In genomic region chr12:57158266-57158665, GRCm38 (mm10) we compare ENCODE assay signal across 21 mouse cellular contexts. TPM values are rescaled to one million over a fixed set of nuclear protein-coding genes. Genes with fewer than 3 reads are reported as not detected.
DNase-seq lines count a peak whose midpoint lies in the region; ATAC-seq and TF ChIP-seq lines count a peak whose summit lies in the region.
"Had no signal": no experiment of that assay in that cellular context is flagged by ENCODE, and none has a peak within 500 bp of the region (broad histone marks: within the 10 kb centered on the region; RNA-seq: fewer than 3 reads in every experiment).

No protein-coding gene starts in this region.

- no peak for ATAC-seq in embryonic facial prominence, embryonic 11.5 days (replicated peaks; ENCODE audit: insufficient number of reproducible peaks, low FRiP score, low TSS enrichment, low read depth)
- ATAC-seq in Patski: no peak
- ATAC-seq: forebrain, embryonic 16.5 days; intestine, embryonic 15.5 days had no signal

- H3K4me2 ChIP-seq in embryonic facial prominence, embryonic 11.5 days (ENCODE audit: low read depth, low read length): no peak overlapping the region
- H3K4me2 ChIP-seq: hindbrain, embryonic 12.5 days; intestine, embryonic 15.5 days; limb, embryonic 15.5 days had no signal

- no peak overlapping the region for H3K27ac ChIP-seq in embryonic facial prominence, embryonic 11.5 days (replicated peaks; ENCODE audit: low read depth, low read length)
- no peak overlapping the region for H3K27ac ChIP-seq in embryonic facial prominence, embryonic 10.5 days (replicated peaks)
- H3K27ac ChIP-seq in layer of hippocampus, adult 2 months: no peak overlapping the region
- H3K27ac ChIP-seq: hindbrain, embryonic 12.5 days; intestine, embryonic 15.5 days; limb, embryonic 15.5 days had no signal

- no peaks in the 10 kb centered on the region for H3K36me3 ChIP-seq in embryonic facial prominence, embryonic 11.5 days (replicated peaks; ENCODE audit: control insufficient read depth, insufficient read depth, low read depth, low read length)
- no peaks in the 10 kb centered on the region for H3K36me3 ChIP-seq in embryonic facial prominence, embryonic 10.5 days (replicated peaks)
- H3K36me3 ChIP-seq: hindbrain, embryonic 12.5 days; intestine, embryonic 15.5 days; limb, embryonic 15.5 days had no signal

- H3K9me3 ChIP-seq in embryonic facial prominence, embryonic 11.5 days (replicated peaks; ENCODE audit: control insufficient read depth, low read length): no peaks in the 10 kb centered on the region
- H3K9me3 ChIP-seq in embryonic facial prominence, embryonic 10.5 days: no peaks in the 10 kb centered on the region; the same call in 1 of the 2 replicates
- H3K9me3 ChIP-seq: hindbrain, embryonic 12.5 days; intestine, embryonic 15.5 days; limb, embryonic 15.5 days had no signal

- WGBS in embryonic facial prominence, embryonic 11.5 days: 42% methylated on average over 3 of the region's 3 CpGs
- WGBS in embryonic facial prominence, embryonic 10.5 days: 60% methylated on average over 3 of the region's 3 CpGs

- in situ Hi-C loops in Patski (cut with MboI; ENCODE audit: low pct_unique_long_range_greater_than_20kb): no loop called here

- H3K9ac ChIP-seq in embryonic facial prominence, embryonic 11.5 days (replicated peaks; ENCODE audit: low read length): no peak overlapping the region
- H3K9ac ChIP-seq: hindbrain, embryonic 12.5 days; intestine, embryonic 15.5 days; limb, embryonic 15.5 days had no signal

- POLR2A ChIA-PET in Patski (lab: Charles Lee): no interaction called here

- DNase-seq in embryonic facial prominence, embryonic 11.5 days (ENCODE audit: low spot score): peak; percentile 56
- DNase-seq in embryonic facial prominence, embryonic 10.5 days (ENCODE audit: low spot score): no peak
- no peak for DNase-seq in layer of hippocampus, adult 2 months (ENCODE audit: low spot score in 2 of 2)
- DNase-seq in layer of hippocampus, postnatal 10 days (ENCODE audit: low spot score in 2 of 2): no peak
- peak; percentile 46 for DNase-seq in 3T3-L1 (ENCODE audit: low read depth, low spot score)
- no peak for DNase-seq in Patski (ENCODE audit: low read depth, low spot score)
- DNase-seq in adrenal gland, postnatal 36 days: no peak
- no peak for DNase-seq in spleen, postnatal 4 days (ENCODE audit: low spot score in 2 of 2)
- DNase-seq: adrenal gland, postnatal 10 days; B cell, adult 2 months; cerebellum, adult 2 months; heart, adult 11 months; kidney, postnatal 14 days; lung, adult 2 months; right cerebral cortex, adult 18-20 months; thymus, adult 2 months had no signal

- CTCF ChIA-PET in Patski (lab: Charles Lee): no interaction called here

- TF ChIP-seq CTCF in layer of hippocampus, adult 2 months (conservative IDR thresholded peaks at IDR 0.05): peak; percentile 70
- peak; percentile 42 for TF ChIP-seq CTCF in Patski (IDR thresholded peaks at IDR 0.05)

- 0 out of 2 replicates have a peak, but pooled peaks cover 2% of the 10 kb centered on the region for H3K27me3 ChIP-seq in embryonic facial prominence, embryonic 11.5 days (ENCODE audit: control insufficient read depth, insufficient read depth, low read length)
- H3K27me3 ChIP-seq in embryonic facial prominence, embryonic 10.5 days (replicated peaks; ENCODE audit: low read depth, poor library complexity, severe bottlenecking): no peaks in the 10 kb centered on the region
- peaks cover 15% of the 10 kb centered on the region for H3K27me3 ChIP-seq in Patski
- H3K27me3 ChIP-seq: hindbrain, embryonic 12.5 days; intestine, embryonic 15.5 days; limb, embryonic 15.5 days had no signal

- no peaks in the 10 kb centered on the region for H3K4me1 ChIP-seq in embryonic facial prominence, embryonic 11.5 days (ENCODE audit: control insufficient read depth, insufficient read depth, low read length)
- peaks cover 9% of the 10 kb centered on the region; the same call in 1 of the 2 replicates for H3K4me1 ChIP-seq in embryonic facial prominence, embryonic 10.5 days
- H3K4me1 ChIP-seq: hindbrain, embryonic 12.5 days; intestine, embryonic 15.5 days; limb, embryonic 15.5 days had no signal

- H3K4me3 ChIP-seq in embryonic facial prominence, embryonic 11.5 days (ENCODE audit: low read depth, low read length): no peak overlapping the region
- H3K4me3 ChIP-seq in embryonic facial prominence, embryonic 10.5 days: no peak overlapping the region
- no peak overlapping the region for H3K4me3 ChIP-seq in layer of hippocampus, adult 2 months
- H3K4me3 ChIP-seq: hindbrain, embryonic 12.5 days; intestine, embryonic 15.5 days; limb, embryonic 15.5 days had no signal

RNA-seq across cellular contexts. Expression of gene Slc25a21, which starts 39.0 kb away (rescaled TPM):
- polyA plus RNA-seq in embryonic facial prominence, embryonic 11.5 days (2014; fragmentation: Nextera tagmentation; extraction: Ambion mirVana): 1.9 and 2.4 TPM in 2 replicates
- 2.7 and 2.9 TPM in 2 replicates for polyA plus RNA-seq in embryonic facial prominence, embryonic 10.5 days (2016; fragmentation: Nextera tagmentation; extraction: Ambion mirVana)
- total RNA-seq in layer of hippocampus, adult 2 months (2021): 1 to 10 TPM in 1 of 2 experiments, under 1 TPM in 1; 0.42 to 2.0 TPM
- total RNA-seq in layer of hippocampus, postnatal 10 days (2021): under 1 TPM; 0.38 to 0.53 TPM
- polyA plus RNA-seq in Patski (2021): 1.1 TPM
- total RNA-seq in adrenal gland, postnatal 36 days (2021): under 1 TPM; 0.26 to 0.69 TPM
- polyA plus RNA-seq: forebrain, embryonic 16.5 days; small intestine, adult 2 months had no signal

Comparison
In these comparisons a context has a peak if more than half of its experiments do, and no peak if none do; other contexts are left out.
1. DNase-seq: peak in embryonic facial prominence, embryonic 11.5 days (single experiment) and 3T3-L1 (single experiment); none in embryonic facial prominence, embryonic 10.5 days (single experiment), layer of hippocampus, adult 2 months (0 of 2), layer of hippocampus, postnatal 10 days (0 of 2), Patski (single experiment), adrenal gland, postnatal 36 days (0 of 2) and spleen, postnatal 4 days (0 of 2).